Mouse (Mus musculus) stomach, embryonic 15.5 days (tissue): ENCODE data around the gene Iqgap3. TPM values are rescaled to one million over a fixed set of nuclear protein-coding genes. Genes with fewer than 3 reads are reported as not detected.

Experiments
- ATAC-seq: fragments of 200-750 bp; cut with Nextera tagmentation; 2 replicates; pipeline ENCODE4 v1.8.0; 2017; ENCODE audit warnings: low read depth, moderate number of reproducible peaks, moderate TSS enrichment; ENCODE audit not compliant: insufficient read depth, low FRiP score
- H3K27ac ChIP-seq: fragments of 300-500 bp; sonication (generic); 2 replicates; pipeline ENCODE4 v1.5.1; 2015; ENCODE audit warnings: mild to moderate bottlenecking, inconsistent platforms
- H3K27me3 ChIP-seq: fragments of 300-500 bp; sonication (generic); replicated peaks from 2 replicates; pipeline ENCODE4 v1.6.1; 2015; ENCODE audit warnings: inconsistent platforms
- H3K36me3 ChIP-seq: fragments of 300-500 bp; sonication (generic); 2 replicates; pipeline ENCODE4 v1.6.1; 2015; ENCODE audit warnings: inconsistent platforms
- H3K4me1 ChIP-seq: fragments of 300-500 bp; sonication (generic); 2 replicates; pipeline ENCODE4 v1.6.1; 2015; ENCODE audit warnings: inconsistent platforms
- H3K4me2 ChIP-seq: fragments of 300-500 bp; sonication (generic); 2 replicates; pipeline ENCODE4 v1.6.1; 2015; ENCODE audit warnings: mild to moderate bottlenecking, inconsistent platforms
- H3K4me3 ChIP-seq: fragments of 300-500 bp; sonication (generic); replicated peaks from 2 replicates; pipeline ENCODE4 v1.5.1; 2015; ENCODE audit warnings: inconsistent platforms
- H3K9ac ChIP-seq: fragments of 300-500 bp; sonication (generic); 2 replicates; pipeline ENCODE4 v1.6.1; 2015; ENCODE audit warnings: inconsistent platforms
- H3K9me3 ChIP-seq: fragments of 300-500 bp; sonication (generic); 2 replicates; pipeline ENCODE4 v1.6.1; 2016; ENCODE audit warnings: inconsistent platforms
- WGBS: fragments of 180-500 bp; shearing (Covaris S2); methylation state at CpG from one replicate; pipeline ENCODE4 v1.1.7; 2015; 5-methylcytosine and 5-hydroxymethylcytosine counted together
- polyA plus RNA-seq: library from polyadenylated mRNA; unstranded; fragments of >200 nt; fragmentation: Nextera tagmentation; extraction: Ambion mirVana; gene quantifications from 2 replicates; pipeline ENCODE4 v1.2.1, GENCODE M21; 2015

The Iqgap3 gene
- polyA plus RNA-seq, 1 experiment from 2014 or later, result 16.0 TPM

DNA sequence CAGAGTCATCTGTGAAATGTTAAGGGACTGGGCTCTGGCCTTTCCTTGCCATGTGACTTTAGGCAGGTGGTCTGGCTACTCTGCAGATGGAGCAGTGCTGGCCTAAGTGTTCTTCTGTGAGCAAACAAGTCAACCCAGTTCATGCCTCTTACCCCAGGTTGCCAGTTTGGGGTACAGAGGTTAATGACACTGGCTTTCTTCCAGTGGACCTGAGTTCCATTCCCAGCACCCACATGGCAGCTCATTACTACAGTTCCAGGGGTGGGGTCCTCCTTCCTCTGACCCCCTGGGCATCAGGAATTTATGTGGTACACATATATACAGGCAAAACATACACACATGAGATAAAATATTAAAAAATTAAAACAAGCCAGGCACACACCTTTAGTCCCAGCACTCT is 75.0 kb downstream of the Iqgap3 start:
- H3K27ac ChIP-seq, result no peak overlapping the region
- H3K4me3 ChIP-seq, result no peak overlapping the region
- H3K9me3 ChIP-seq, result no peaks in the 10 kb centered on the region
- H3K36me3 ChIP-seq, result peaks cover 35% of the 10 kb centered on the region
- H3K4me2 ChIP-seq, result no peak overlapping the region
- no peak overlapping the region for H3K9ac ChIP-seq
- H3K4me1 ChIP-seq, result peaks cover 4% of the 10 kb centered on the region; the same call in 1 of the 2 replicates
- no peaks in the 10 kb centered on the region for H3K27me3 ChIP-seq
- ATAC-seq, result no peak

DNA sequence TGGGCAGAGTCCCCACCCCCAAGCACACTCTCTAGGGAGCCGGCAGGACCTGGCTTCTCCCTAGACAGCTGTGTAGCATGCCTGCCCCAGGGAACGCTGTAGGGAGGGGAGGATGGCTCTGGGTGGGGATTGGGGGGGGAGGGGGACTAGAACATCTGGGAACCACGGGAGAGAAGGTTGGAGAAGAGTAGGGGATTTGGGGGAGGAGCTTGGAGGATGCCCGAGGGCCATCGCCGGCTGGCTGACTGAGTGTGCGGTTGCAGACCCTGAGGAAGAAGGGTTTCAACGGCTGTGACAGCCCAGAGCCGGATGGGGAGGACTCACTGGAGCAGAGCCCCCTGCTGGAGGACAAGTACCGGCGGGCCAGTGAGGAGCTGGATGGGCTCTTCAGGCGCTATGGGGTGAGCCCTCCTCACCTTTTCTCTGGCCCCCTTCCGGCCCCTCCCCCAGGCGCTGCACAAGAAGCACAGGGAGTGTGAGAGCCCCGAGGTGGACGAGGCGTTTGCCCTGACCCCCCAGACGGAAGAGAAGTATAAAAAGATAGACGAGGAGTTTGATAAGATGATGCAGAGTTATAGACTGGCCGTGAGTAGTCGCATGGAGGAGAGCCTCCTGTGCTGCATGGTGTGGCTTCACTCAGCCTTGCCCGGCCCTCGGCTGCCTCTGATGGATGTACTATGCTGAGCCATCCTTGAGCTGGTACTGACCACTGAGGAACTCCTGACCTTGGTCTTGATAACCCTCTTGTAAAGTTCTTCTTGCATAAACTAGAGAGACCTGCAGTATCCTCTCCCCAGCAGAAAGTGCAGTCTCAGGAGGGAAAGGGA is 76.2 kb downstream of the Iqgap3 start:
- H3K9me3 ChIP-seq, result no peaks in the 10 kb centered on the region
- H3K36me3 ChIP-seq, result peaks cover 45% of the 10 kb centered on the region
- peak; percentile 54; the same call in 1 of the 2 replicates for ATAC-seq
- no peak overlapping the region for H3K4me3 ChIP-seq
- no peak overlapping the region for H3K27ac ChIP-seq
- no peak overlapping the region for H3K4me2 ChIP-seq
- H3K27me3 ChIP-seq, result no peaks in the 10 kb centered on the region
- H3K9ac ChIP-seq, result no peak overlapping the region
- peaks cover 4% of the 10 kb centered on the region; the same call in 1 of the 2 replicates for H3K4me1 ChIP-seq
- 23% methylated on average over 23 of the region's 23 CpGs for WGBS

DNA sequence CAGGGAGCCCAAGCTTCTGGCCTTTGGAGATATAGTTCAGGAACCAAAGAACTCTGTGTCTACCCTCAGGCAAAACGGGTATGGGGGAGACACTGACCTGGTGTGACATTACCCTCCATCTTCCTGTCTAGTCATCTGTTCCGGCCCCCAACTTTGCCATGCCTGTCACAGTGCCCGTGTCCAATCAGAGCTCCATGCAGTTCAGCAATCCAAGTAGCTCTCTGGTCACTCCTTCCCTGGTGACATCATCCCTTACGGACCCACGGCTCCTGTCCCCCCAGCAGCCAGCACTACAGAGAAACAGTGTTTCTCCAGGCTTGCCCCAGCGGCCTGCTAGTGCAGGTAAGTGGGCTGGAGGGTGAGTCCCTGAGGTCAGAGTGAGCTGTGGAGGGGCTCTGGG is 77.2 kb downstream of the Iqgap3 start:
- ATAC-seq, result no peak
- WGBS, result 88% methylated on average over 6 of the region's 6 CpGs
- Histone ChIP-seq H3K36me3 (peaks cover 52% of the 10 kb centered on the region), H3K4me3 (no peak overlapping the region), H3K9me3 (no peaks in the 10 kb centered on the region), H3K9ac (no peak overlapping the region), H3K4me1 (peaks cover 4% of the 10 kb centered on the region; the same call in 1 of the 2 replicates), H3K27ac (no peak overlapping the region), H3K27me3 (no peaks in the 10 kb centered on the region), H3K4me2 (no peak overlapping the region)

DNA sequence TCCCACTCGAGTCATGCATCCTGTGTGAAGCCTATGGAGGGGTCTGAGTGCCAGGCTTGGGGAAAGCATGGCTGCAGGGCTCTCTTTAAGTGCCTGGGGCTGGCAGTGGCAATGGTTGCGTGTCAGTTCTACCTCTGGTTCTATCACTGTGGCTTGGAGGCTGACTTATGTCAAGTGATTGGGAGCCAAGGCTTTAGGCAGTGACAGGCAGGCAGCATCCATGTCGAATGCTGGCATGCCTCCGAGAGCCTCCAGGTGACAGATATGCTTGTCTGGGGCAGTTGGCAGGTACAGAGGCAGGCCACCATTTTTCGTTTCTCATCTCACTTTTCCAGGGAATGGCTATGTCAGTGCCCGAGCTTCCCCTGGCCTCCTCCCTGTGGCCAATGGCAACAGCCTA is 79.1 kb downstream of the Iqgap3 start:
- H3K27ac ChIP-seq, result no peak overlapping the region
- peaks cover 4% of the 10 kb centered on the region; the same call in 1 of the 2 replicates for H3K4me1 ChIP-seq
- no peak overlapping the region for H3K9ac ChIP-seq
- no peaks in the 10 kb centered on the region for H3K9me3 ChIP-seq
- no peak overlapping the region for H3K4me2 ChIP-seq
- peaks cover 65% of the 10 kb centered on the region for H3K36me3 ChIP-seq
- no peak overlapping the region for H3K4me3 ChIP-seq
- 74% methylated on average over 6 of the region's 6 CpGs for WGBS
- no peaks in the 10 kb centered on the region for H3K27me3 ChIP-seq
- no peak for ATAC-seq

DNA sequence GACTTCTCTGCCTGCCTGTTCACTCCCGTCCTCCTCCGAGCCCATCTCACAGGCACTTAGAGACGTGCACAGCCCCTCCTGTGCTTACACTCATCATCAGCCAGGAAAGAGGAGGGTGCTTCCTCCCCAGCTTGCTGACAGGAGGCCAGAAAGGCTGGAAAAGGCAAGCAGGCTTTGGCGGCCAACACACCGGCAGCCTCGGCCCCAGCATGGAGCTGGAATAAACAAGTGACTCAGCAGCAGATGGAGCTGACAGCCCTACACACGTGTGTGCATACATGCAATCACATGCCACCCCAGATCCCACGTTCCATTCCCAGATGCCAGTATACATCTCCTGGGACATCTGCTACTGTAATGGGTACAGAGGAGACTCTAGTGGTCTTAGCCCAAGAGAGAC is 80.5 kb downstream of the Iqgap3 start:
- 70% methylated on average over 8 of the region's 8 CpGs for WGBS
- Histone ChIP-seq H3K9me3 (no peaks in the 10 kb centered on the region), H3K4me2 (no peak overlapping the region), H3K4me3 (no peak overlapping the region), H3K4me1 (peaks cover 4% of the 10 kb centered on the region; the same call in 1 of the 2 replicates), H3K27me3 (no peaks in the 10 kb centered on the region), H3K27ac (no peak overlapping the region), H3K36me3 (peaks cover 69% of the 10 kb centered on the region), H3K9ac (no peak overlapping the region)
- no peak for ATAC-seq

DNA sequence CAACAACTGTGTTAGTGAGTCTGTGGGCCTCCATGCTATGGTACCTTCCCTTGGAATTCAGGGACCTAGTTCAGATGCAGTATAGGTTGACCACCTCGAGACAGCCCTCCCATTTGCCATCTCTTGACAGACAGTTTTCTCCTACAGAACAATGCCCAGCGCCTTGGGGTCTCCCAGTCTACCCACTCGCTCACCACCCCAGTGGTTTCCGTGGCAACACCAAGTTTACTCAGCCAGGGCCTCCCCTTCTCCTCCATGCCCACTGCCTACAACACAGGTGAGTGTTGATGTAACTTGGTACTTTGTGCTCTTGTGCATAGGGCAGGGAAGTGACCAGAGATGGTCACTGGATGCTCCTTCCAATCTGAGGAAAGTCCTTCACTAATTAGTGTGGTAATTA is 81.0 kb downstream of the Iqgap3 start:
- Histone ChIP-seq H3K27me3 (no peaks in the 10 kb centered on the region), H3K4me2 (no peak overlapping the region), H3K4me3 (no peak overlapping the region), H3K36me3 (peaks cover 73% of the 10 kb centered on the region), H3K4me1 (peaks cover under 1% of the 10 kb centered on the region; the same call in 1 of the 2 replicates), H3K27ac (no peak overlapping the region), H3K9me3 (no peaks in the 10 kb centered on the region), H3K9ac (no peak overlapping the region)
- ATAC-seq, result no peak
- 80% methylated on average over 4 of the region's 4 CpGs for whole genome bisulfite sequencing

DNA sequence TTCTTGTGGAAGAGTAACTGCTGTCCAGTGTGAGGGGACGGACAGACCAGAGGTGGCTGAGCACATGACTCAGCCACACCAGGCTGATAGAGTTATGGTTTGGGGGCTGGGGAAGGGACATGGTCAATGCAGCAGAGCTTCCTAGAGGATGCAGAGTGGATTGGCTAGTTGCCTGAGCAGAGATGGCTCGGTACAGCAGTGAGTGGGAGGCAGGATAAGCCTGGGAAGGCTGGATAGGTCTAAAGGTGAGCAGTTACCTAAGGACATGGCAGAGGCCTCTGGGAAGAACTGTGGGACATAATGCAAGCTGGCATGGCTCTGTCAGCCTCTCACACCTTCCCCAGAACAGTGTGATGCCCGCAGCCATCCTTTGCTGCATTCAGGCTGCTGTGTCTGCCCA is 82.1 kb downstream of the Iqgap3 start:
- peaks cover 76% of the 10 kb centered on the region for H3K36me3 ChIP-seq
- H3K9me3 ChIP-seq, result no peaks in the 10 kb centered on the region
- H3K27me3 ChIP-seq, result no peaks in the 10 kb centered on the region
- H3K27ac ChIP-seq, result no peak overlapping the region
- no peak for ATAC-seq
- H3K4me3 ChIP-seq, result no peak overlapping the region
- no peaks in the 10 kb centered on the region for H3K4me1 ChIP-seq
- 80% methylated on average over 3 of the region's 3 CpGs for whole genome bisulfite sequencing
- H3K9ac ChIP-seq, result no peak overlapping the region
- no peak overlapping the region for H3K4me2 ChIP-seq

DNA sequence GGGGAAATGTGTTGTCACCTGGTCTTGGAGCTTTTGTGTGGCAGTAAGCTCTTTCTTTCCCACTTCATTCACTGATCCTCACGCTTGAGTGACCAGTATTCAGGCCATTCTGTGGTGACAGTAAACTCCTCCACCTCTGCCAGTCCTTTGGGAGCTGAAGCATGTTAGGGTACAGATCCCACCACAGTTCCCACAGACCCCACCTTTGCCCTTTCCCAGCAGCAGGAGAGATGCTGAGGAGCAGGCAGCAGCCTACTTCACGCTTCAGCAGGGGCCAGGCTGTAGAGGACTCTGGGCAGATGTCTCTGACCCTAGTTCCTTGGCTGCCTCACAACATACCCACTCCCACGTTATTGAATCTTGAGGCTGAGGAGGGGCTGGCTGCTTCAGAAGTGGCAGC is 82.5 kb downstream of the Iqgap3 start:
- no peak for ATAC-seq
- H3K9ac ChIP-seq, result no peak overlapping the region
- 85% methylated on average over 3 of the region's 3 CpGs for WGBS
- H3K27ac ChIP-seq, result no peak overlapping the region
- no peaks in the 10 kb centered on the region for H3K4me1 ChIP-seq
- H3K36me3 ChIP-seq, result peaks cover 79% of the 10 kb centered on the region
- H3K9me3 ChIP-seq, result no peaks in the 10 kb centered on the region
- no peak overlapping the region for H3K4me2 ChIP-seq
- no peak overlapping the region for H3K4me3 ChIP-seq
- H3K27me3 ChIP-seq, result no peaks in the 10 kb centered on the region

DNA sequence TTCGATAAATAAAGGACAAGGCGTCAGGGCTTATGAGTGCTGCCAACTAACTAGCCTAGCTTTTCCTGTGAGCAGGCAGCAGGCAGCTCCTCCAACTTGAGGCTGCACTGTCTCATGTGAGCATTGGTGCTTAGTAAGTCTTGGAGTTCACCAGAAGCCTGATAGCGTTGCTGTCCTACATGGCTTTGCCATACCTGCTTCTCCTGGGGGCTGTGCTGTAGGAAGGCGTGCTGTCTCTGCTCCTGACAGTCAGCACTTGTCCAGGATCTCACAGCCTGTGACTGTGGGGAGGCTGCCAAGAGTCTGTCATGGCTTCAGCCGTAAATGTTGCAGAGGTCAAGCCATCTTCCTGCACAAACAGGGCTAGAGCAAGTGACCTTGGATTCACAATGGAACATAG is 84.3 kb downstream of the Iqgap3 start:
- ATAC-seq, result no peak
- no peak overlapping the region for H3K4me2 ChIP-seq
- no peak overlapping the region for H3K4me3 ChIP-seq
- 86% methylated on average over 5 of the region's 5 CpGs for WGBS
- no peaks in the 10 kb centered on the region for H3K27me3 ChIP-seq
- H3K9me3 ChIP-seq, result no peaks in the 10 kb centered on the region
- no peak overlapping the region for H3K27ac ChIP-seq
- no peak overlapping the region for H3K9ac ChIP-seq
- H3K36me3 ChIP-seq, result peaks cover 77% of the 10 kb centered on the region
- H3K4me1 ChIP-seq, result no peaks in the 10 kb centered on the region

DNA sequence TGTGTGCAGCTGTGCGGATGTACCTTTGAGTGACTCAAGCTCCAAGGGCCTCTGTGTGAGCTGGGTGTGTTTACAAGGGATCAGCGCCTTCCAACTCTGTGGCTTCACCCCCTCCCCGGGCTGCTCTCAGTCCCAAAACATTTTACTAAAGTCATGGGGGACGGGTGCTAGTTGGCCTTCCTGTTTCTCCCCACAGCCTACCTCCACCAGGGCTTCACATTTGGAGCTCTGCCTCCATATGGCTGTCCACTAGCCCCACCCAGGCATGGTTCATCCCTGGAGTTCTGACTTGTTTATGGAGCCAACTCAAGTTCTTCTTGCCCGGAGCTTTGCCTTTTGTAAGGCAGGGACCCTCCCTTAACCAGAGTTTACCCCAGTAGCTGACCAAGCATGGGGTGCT is 88.6 kb downstream of the Iqgap3 start:
- Histone ChIP-seq H3K4me1 (no peaks in the 10 kb centered on the region), H3K4me3 (no peak overlapping the region), H3K9ac (no peak overlapping the region), H3K4me2 (no peak overlapping the region), H3K36me3 (peaks cover 58% of the 10 kb centered on the region), H3K27ac (no peak overlapping the region), H3K27me3 (no peaks in the 10 kb centered on the region), H3K9me3 (no peaks in the 10 kb centered on the region)
- WGBS, result 82% methylated on average over 5 of the region's 5 CpGs
- no peak for ATAC-seq
